Comparison of ENCODE assay signal across 10 mouse cellular contexts in the genomic region with DNA sequence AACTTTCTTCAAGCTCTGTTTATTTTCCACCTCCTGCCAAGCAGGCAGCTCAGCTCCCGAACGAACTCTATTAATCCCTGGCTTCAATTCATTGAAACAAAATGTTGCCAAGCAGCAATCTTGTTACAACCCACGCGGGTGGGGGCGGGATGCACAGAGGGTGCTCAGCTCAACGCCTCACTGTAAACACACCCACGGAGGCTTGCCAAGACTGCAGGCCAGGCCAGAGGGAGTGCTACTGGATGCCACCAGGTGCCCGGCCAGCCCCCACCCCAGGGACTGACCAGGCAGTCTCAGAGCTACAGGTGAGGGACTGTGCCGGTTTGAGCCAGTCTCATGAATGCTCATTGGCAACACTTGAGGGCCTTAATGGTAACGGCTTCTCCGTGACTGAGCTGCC. TPM values are rescaled to one million over a fixed set of nuclear protein-coding genes. Genes with fewer than 3 reads are reported as not detected.
DNase-seq lines count a peak whose midpoint lies in the region; ATAC-seq and TF ChIP-seq lines count a peak whose summit lies in the region.
"Had no signal": no experiment of that assay in that cellular context is flagged by ENCODE, and none has a peak within 500 bp of the region (broad histone marks: within the 10 kb centered on the region; RNA-seq: fewer than 3 reads in every experiment).

No protein-coding gene starts in this region.

- peak; percentile 6 for DNase-seq in heart, postnatal 4 days
- no peak for DNase-seq in heart, postnatal 25 days (ENCODE audit: low spot score)
- peak; percentile 62 to 68 for DNase-seq in cerebellum, postnatal 36 days
- peak; percentile 48 for DNase-seq in kidney, postnatal 14 days
- no peak for DNase-seq in lung, postnatal 0 days (ENCODE audit: low spot score)
- peak; percentile 80 for DNase-seq in telencephalon, adult 2 months (ENCODE audit: low read depth, low spot score)
- no peak for DNase-seq in embryo, embryonic 10 days (ENCODE audit: low spot score)
- DNase-seq in embryo, embryonic 9.5 days (ENCODE audit: extremely low spot score) = no peak

- TF ChIP-seq CTCF in lung, postnatal 0 days (IDR thresholded peaks at IDR 0.05) = no peak

- no peak overlapping the region for H3K27ac ChIP-seq in lung, postnatal 0 days (ENCODE audit: low read length)
- H3K27ac ChIP-seq: limb, embryonic 12.5 days had no signal

- 48% methylated on average over 11 of the region's 11 CpGs for WGBS in lung, postnatal 0 days

- H3K36me3 ChIP-seq in lung, postnatal 0 days (ENCODE audit: insufficient read depth, low read length) = no peaks in the 10 kb centered on the region
- H3K36me3 ChIP-seq: limb, embryonic 12.5 days had no signal

- no peak overlapping the region for H3K4me2 ChIP-seq in lung, postnatal 0 days (replicated peaks; ENCODE audit: low read depth, low read length)
- H3K4me2 ChIP-seq: limb, embryonic 12.5 days had no signal

- no peaks in the 10 kb centered on the region for H3K4me1 ChIP-seq in lung, postnatal 0 days (ENCODE audit: insufficient read depth, low read depth, low read length)
- H3K4me1 ChIP-seq: limb, embryonic 12.5 days had no signal

- H3K9ac ChIP-seq in lung, postnatal 0 days (replicated peaks; ENCODE audit: low read depth) = no peak overlapping the region
- H3K9ac ChIP-seq: limb, embryonic 12.5 days had no signal

- intact Hi-C loops in heart, postnatal 25 days (cut with DNase I) = no loop called here

- TF ChIP-seq EP300 in lung, postnatal 0 days (IDR thresholded peaks at IDR 0.05) = no peak

- H3K27me3 ChIP-seq in lung, postnatal 0 days (replicated peaks; ENCODE audit: insufficient read depth, low read length) = no peaks in the 10 kb centered on the region
- H3K27me3 ChIP-seq: limb, embryonic 12.5 days had no signal

- peak; percentile 32 for ATAC-seq in lung, postnatal 0 days

- H3K9me3 ChIP-seq in lung, postnatal 0 days (ENCODE audit: low read length) = no peaks in the 10 kb centered on the region
- H3K9me3 ChIP-seq: limb, embryonic 12.5 days had no signal

- no peak overlapping the region for H3K4me3 ChIP-seq in lung, postnatal 0 days (ENCODE audit: low read depth, low read length)
- H3K4me3 ChIP-seq: limb, embryonic 12.5 days had no signal

RNA-seq across cellular contexts. Expression of a gene that starts 50.9 kb away (rescaled TPM):
- 1 to 10 TPM in 1 of 2 experiments, under 1 TPM in 1; 0.88 to 1.2 TPM for total RNA-seq in heart, postnatal 4 days (2021)
- 1 to 10 TPM; 1.1 TPM for total RNA-seq in heart, postnatal 25 days (2021)
- polyA plus RNA-seq in lung, postnatal 0 days (2015; fragmentation: Nextera tagmentation; extraction: Ambion mirVana) = 0.63 and 2.1 TPM in 2 replicates
- total RNA-seq: neutrophil, adult 5-6 weeks had no signal

Comparison
In these comparisons a context has a peak if more than half of its experiments do, and no peak if none do; other contexts are left out.
1. DNase-seq: peak in heart, postnatal 4 days (single experiment), cerebellum, postnatal 36 days (2 of 2), kidney, postnatal 14 days (single experiment) and telencephalon, adult 2 months (single experiment); none in heart, postnatal 25 days (single experiment), lung, postnatal 0 days (single experiment), embryo, embryonic 10 days (single experiment) and embryo, embryonic 9.5 days (single experiment).